Mouse (Mus musculus) ovary, adult 18-20 months (tissue): ENCODE data around the gene Tnfsf12.
"Not testable (repeated sequence)": the region's sequence is repeated elsewhere in the genome, so short reads cannot be mapped to it uniquely, and the experiment has no call there.

Experiments used
- DNase-seq: peaks from one replicate; pipeline ENCODE4 v3.0.0; 2022; ENCODE audit warnings: low spot score, mixed read lengths

Gene Tnfsf12

DNA sequence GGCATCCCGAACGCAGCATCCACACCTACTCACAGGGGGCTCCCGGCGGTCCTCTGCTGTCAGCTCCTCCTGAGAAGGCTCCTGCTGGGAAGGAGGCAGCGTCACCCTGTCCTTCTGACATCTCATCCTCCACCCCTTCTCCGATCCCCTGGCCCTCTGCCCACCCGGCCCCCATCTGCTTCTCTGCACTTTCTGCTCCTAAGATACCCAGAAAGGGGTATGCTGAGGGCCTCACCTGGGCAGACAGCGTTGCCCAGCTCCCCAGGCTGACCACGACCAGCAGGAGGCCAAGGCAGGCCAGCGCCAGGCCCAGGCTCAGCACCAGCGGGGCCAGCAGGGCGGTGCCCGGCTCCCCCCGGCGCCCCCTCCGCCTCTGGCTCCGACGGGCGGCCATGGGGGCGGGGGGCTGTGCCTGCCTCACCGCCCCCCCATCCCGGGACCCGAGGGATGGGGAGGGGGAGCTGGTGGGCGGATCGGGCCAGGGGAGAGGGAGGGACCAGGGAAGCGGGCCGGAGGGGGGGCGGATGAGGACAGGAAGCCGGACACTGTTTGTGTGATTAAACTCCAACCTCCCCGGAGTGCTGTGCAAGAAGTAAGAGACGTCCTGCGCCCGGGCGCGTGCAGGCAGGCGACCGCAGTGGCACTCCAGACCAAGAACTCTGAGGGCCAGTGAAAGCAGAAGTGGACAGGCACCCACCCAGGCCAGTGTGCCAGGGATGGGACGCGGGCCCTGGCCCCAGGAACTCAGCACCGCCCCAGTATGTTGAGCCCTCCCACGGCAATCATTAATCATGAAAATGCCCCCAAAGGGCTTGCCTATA is at the start of gene Tnfsf12, which contains the start of gene Tnfsfm13:
Gene Tnfsf12 (minus strand): TSS at position 489 of the 821 bp plus-strand sequence.
Gene Tnfsfm13 (minus strand): TSS at position 738 of the 821 bp plus-strand sequence.
- DNase-seq = peak; percentile 67

DNA sequence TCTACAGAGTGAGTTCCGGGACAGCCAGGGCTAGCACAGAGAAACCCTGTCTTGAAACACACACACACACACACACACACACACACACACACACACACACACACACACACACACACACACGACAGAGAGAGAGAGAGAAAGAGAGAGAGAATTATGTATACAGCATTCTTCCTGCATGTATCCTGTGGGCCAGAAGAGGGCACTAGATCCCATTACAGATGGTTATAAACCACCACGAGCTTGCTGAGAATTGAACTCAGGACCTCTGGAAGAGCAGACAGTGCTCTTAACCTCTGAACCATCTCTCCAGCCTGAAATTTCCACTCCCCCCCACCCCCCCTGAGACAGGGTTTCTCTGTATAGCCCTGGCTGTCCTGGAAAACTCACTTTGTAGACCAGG is 35.8 kb upstream of the Tnfsf12 start:
- DNase-seq = not testable (repeated sequence)

DNA sequence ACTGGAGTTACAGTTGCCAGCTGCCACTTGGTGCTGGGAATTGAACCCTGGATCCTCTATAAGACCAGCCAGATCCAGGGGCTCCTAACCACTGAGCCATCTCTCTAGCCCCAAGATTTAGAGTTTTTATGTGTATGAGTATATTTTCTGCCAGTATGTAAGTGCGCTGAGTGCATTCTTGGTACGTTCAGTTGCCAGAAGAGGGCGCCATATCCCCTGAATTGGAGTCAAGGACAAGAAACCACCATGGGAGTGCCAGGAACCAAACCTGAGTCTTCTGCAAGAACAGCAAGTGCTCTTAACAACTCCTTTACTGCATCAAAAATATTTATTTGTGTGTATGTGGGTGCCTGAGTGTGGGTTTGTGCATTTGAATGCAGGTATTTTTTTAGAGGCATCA is 33.4 kb upstream of the Tnfsf12 start:
- no peak for DNase-seq

GRCm38 (mm10) chr11:69725951-69726350 is 30.3 kb upstream of the Tnfsf12 start:
- no peak for DNase-seq

- DNase-seq = no peak
Measured at GRCm38 (mm10) chr11:69723074-69723473, 27.4 kb upstream of the Tnfsf12 start.

GRCm38 (mm10) chr11:69720852-69721251 is 25.2 kb upstream of the Tnfsf12 start:
- no peak for DNase-seq

DNA sequence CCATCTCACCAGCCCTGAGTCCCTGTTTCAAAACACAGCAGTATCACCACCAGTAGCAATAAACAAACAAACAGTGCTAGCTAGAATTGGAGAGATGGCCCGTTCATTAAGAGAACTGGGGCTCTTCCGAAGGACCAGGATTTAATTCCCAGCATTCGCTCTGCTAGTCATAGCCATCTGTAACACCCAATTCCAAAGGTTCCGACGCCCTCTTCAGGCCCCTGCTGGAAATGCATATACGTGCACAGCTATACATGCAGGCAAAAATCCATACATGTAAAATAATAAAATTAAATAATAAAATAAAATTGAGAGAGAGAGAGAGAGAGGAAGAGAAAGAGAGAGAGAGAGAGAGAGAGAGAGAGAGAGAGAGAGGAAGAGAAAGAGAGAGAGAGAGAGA is 23.8 kb upstream of the Tnfsf12 start:
- no peak for DNase-seq

GRCm38 (mm10) chr11:69718661-69719060 is 23.0 kb upstream of the Tnfsf12 start:
- DNase-seq = no peak

- DNase-seq = no peak
Measured at GRCm38 (mm10) chr11:69716953-69717352, 21.3 kb upstream of the Tnfsf12 start.

GRCm38 (mm10) chr11:69715929-69716328 is 20.3 kb upstream of the Tnfsf12 start:
- peak; percentile 72 for DNase-seq

- no peak for DNase-seq
Measured at GRCm38 (mm10) chr11:69715482-69715881, 19.8 kb upstream of the Tnfsf12 start.

GRCm38 (mm10) chr11:69714636-69715329 is 19.1 kb upstream of the Tnfsf12 start:
- DNase-seq = no peak

DNA sequence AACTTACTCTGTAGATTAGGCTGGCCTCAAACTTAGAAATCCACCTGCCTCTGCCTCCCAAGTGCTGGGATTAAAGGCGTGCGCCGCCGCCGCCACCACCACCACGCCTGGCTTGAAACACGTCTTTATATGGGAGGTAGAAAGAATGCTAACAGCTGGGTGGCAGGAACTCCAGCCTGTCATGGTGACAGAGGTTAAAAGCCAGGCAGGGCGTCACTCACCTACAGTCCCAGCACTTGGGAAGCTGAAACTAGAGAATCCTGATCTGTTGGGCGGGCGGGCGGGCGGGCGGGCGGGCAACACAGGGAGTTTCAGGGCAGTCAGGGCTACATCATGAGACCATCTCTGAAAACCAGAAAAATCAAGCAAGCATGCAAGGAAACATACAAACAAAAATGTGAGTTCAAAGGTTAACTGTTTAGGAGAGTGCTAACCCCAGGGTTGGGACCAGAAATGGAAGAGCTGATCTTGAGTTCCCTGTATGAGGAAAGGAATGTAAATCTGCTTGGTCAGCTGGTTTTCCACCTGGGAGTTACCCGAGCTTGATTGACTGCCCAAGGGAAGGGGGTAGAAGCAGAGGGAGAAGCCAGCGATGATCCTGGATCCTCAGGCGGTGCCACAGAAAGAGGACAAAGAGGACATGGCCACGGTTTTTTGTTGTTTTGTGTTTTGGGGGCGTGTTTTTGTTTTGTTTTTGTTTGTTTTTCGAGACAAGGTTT is 17.5 kb upstream of the Tnfsf12 start:
- DNase-seq = no peak

DNA sequence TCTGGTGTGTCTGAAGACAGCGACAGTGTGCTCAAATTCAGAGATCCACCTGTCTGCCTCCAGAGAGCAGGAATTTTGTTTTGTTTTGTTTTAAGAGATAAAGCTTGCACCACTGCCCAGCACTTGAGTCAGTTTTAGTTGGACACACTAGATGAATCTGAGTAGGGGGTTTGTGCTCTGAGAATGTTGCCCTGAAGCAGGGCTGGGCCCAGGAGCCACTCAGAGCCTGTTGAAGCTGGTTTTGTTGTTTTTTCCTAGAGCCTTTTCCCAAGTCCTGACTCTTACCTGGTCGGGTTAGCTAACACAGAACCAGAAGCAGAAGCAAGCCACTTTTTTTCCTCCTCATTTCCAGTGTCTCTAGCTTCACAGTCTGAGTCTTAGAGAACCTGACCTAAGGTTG is 15.4 kb upstream of the Tnfsf12 start:
- no peak for DNase-seq

GRCm38 (mm10) chr11:69710470-69710869 is 14.8 kb upstream of the Tnfsf12 start:
- DNase-seq = no peak

DNA sequence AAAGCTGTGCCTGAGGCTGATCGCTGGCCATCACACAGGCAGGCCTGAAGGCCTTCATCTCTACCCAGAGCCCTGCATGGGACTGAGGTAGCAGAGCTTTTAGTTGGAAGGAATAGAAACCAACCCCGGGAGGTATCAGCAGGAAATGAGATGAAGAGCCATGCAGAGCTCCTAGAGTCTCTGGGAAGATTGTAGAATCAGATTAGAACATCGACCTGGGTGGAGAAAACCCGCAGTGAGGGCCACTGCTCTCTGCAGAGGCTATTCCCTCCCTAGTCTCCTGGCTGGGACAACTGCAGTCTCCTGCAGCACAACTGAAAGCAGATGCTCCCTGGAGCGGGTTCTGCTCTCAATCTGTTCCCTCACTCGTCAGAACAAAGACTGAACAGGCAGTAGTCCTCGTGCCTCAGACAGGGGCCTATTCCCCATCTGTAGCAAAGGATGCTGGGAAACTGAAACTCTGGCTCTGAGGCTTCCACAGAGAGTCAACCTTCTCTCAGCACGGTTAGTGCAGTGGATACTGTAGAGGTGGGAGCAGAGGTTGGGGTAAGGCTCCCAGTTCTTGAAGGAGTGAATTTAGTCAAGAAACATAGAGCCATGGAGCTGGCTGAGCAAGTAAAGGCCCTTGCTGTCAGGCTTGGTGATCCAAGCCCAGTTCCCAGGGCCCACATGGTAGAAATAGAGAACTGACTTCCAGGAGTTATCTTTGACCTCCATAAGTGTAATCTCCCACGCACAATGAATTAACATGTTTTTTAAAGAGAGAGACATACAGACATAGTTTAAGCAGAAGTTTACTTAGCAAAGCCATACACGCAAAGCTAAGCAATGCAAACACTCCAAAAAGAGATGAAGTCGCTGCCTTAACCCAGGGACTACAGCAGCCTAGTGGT is 14.2 kb upstream of the Tnfsf12 start:
- DNase-seq = no peak

GRCm38 (mm10) chr11:69708614-69709265 is 13.1 kb upstream of the Tnfsf12 start:
- no peak for DNase-seq

DNA sequence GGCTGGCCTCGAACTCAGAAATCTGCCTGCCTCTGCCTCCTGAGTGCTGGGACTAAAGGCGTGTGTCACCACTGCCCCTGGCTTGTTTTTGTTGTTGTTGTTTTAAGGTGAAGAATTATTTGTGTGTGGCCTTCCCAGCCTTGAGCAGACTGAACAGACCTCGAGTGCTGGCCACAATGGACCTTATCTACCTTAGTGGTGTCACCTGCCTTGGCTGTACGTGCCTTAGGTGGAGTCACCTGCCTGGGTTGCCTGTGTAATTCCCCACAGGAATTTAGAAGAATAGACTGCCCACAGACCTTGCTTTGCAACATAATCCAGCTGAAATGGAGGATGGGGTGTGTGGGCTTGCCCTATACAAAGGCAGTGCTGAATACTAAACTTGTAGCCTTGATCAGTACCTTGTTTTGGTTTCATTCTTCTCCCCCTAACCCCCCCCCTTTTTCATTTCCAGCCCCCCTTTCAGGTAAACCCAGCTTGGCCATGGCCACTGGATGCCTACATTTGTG is 12.3 kb upstream of the Tnfsf12 start:
- no peak for DNase-seq

DNA sequence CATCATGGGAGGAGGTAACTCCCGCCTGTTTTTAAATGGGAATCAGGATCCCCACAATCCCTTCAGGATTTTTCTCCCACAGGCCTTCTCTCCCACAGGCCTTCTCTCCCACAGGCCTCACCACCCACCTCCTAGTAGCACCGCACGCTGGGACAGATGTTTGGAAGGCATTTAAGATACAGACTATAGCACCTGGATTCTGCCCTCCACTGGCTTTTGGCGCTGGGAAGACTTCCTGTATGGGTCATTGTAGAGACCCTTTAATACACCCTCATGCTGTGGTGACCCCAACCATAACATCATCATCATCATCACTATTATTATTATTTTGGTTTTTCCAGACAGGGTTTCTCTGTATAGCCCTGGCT is 11.8 kb upstream of the Tnfsf12 start:
- DNase-seq = no peak

DNA sequence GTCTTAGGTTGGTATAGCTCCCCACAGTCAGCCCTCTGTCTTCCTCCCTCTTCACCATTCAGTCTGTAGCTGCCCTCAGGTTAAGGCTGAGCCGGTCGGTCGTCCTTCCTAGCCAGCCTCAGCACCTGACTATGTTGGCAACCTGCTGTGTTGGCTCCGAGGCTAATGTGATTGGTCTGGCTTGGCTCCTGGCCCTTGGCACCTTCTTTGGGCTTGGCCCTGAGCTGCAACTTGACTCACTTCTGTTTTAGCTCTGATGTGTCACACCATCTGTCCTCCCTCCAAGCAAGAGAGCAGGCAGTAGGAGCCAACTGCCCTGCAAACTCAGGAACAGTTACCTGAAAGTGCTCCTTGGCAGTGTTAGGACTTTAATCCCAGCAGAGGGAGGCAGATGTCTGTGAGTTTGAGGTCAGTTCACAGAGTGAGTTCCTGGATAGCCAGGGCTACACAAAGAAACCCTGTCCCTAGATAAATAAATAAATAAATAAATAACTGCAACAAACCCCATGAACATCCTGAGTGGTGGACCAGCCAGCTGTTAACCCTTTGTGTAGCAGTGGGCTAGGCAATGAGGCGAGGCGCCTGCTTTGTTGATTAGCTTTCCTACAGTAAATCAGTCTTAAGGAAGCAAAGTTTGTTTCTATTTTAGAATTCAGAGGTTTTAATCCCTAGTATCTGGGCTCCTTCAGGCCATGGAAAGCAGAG is 11.3 kb upstream of the Tnfsf12 start:
- peak; percentile 74 for DNase-seq
